Mouse (Mus musculus): Measurements from ENCODE around the gene Tedc2. TPM values are rescaled to one million over a fixed set of nuclear protein-coding genes. Genes with fewer than 3 reads are reported as not detected.

Gene Tedc2
- polyA plus RNA-seq, 1 experiment = 13.2 TPM

- no peaks in the 10 kb centered on the region for H3K27me3 ChIP-seq (replicated peaks)
- peaks cover 43% of the 10 kb centered on the region for H3K36me3 ChIP-seq (replicated peaks; ENCODE audit: low read length)
- H3K4me3 ChIP-seq (replicated peaks) = no peak overlapping the region
- no peaks in the 10 kb centered on the region; the same call in 1 of the 2 replicates for H3K9me3 ChIP-seq
- TF ChIP-seq GATA1 (IDR thresholded peaks at IDR 0.05; ENCODE audit: borderline replicate concordance, low read length) = no peak
- no peak for TF ChIP-seq FLI1 (IDR thresholded peaks at IDR 0.05; ENCODE audit: low read length)
- peaks cover 25% of the 10 kb centered on the region for H3K4me1 ChIP-seq
Observed at GRCm38 (mm10) chr17:24248641-24249040, 28.0 kb upstream of the Tedc2 start.

GRCm38 (mm10) chr17:24244061-24244460 is 23.4 kb upstream of the Tedc2 start:
- Histone ChIP-seq H3K36me3 (replicated peaks; ENCODE audit: low read length) (peaks cover 84% of the 10 kb centered on the region), H3K4me3 (replicated peaks) (no peak overlapping the region), H3K9me3 (no peaks in the 10 kb centered on the region; the same call in 1 of the 2 replicates), H3K4me1 (peaks cover 3% of the 10 kb centered on the region; the same call in 1 of the 2 replicates), H3K27me3 (replicated peaks) (no peaks in the 10 kb centered on the region)
- TF ChIP-seq GATA1 (IDR thresholded peaks at IDR 0.05; ENCODE audit: borderline replicate concordance, low read length) (no peak), FLI1 (IDR thresholded peaks at IDR 0.05; ENCODE audit: low read length) (no peak)

- no peaks in the 10 kb centered on the region for H3K27me3 ChIP-seq (replicated peaks)
- H3K9me3 ChIP-seq = no peaks in the 10 kb centered on the region; the same call in 1 of the 2 replicates
- no peak overlapping the region for H3K4me3 ChIP-seq (replicated peaks)
- H3K36me3 ChIP-seq (replicated peaks; ENCODE audit: low read length) = peaks cover 84% of the 10 kb centered on the region
- TF ChIP-seq FLI1 (IDR thresholded peaks at IDR 0.05; ENCODE audit: low read length) (no peak), GATA1 (IDR thresholded peaks at IDR 0.05; ENCODE audit: borderline replicate concordance, low read length) (no peak)
- H3K4me1 ChIP-seq = peaks cover 3% of the 10 kb centered on the region; the same call in 1 of the 2 replicates
Observed at GRCm38 (mm10) chr17:24243311-24243969, 22.8 kb upstream of the Tedc2 start.

GRCm38 (mm10) chr17:24236921-24237320 is 16.3 kb upstream of the Tedc2 start:
- 0 out of 2 replicates have a peak, but pooled peaks cover 10% of the 10 kb centered on the region for H3K4me1 ChIP-seq
- peaks cover 96% of the 10 kb centered on the region for H3K36me3 ChIP-seq (replicated peaks; ENCODE audit: low read length)
- no peaks in the 10 kb centered on the region for H3K27me3 ChIP-seq (replicated peaks)
- no peak overlapping the region for H3K4me3 ChIP-seq (replicated peaks)
- TF ChIP-seq FLI1 (IDR thresholded peaks at IDR 0.05; ENCODE audit: low read length) = no peak
- TF ChIP-seq GATA1 (IDR thresholded peaks at IDR 0.05; ENCODE audit: borderline replicate concordance, low read length) = no peak
- H3K9me3 ChIP-seq = no peaks in the 10 kb centered on the region

- no peaks in the 10 kb centered on the region for H3K9me3 ChIP-seq
- H3K4me3 ChIP-seq (replicated peaks) = no peak overlapping the region
- H3K4me1 ChIP-seq = 0 out of 2 replicates have a peak, but pooled peaks cover 10% of the 10 kb centered on the region
- H3K36me3 ChIP-seq (replicated peaks; ENCODE audit: low read length) = peaks cover 96% of the 10 kb centered on the region
- H3K27me3 ChIP-seq (replicated peaks) = no peaks in the 10 kb centered on the region
- no peak for TF ChIP-seq FLI1 (IDR thresholded peaks at IDR 0.05; ENCODE audit: low read length)
- TF ChIP-seq GATA1 (IDR thresholded peaks at IDR 0.05; ENCODE audit: borderline replicate concordance, low read length) = no peak
Observed at GRCm38 (mm10) chr17:24236479-24236878, 15.8 kb upstream of the Tedc2 start.

- no peak overlapping the region for H3K4me3 ChIP-seq (replicated peaks)
- H3K36me3 ChIP-seq (replicated peaks; ENCODE audit: low read length) = peaks cover 92% of the 10 kb centered on the region
- TF ChIP-seq FLI1 (IDR thresholded peaks at IDR 0.05; ENCODE audit: low read length) (no peak), GATA1 (IDR thresholded peaks at IDR 0.05; ENCODE audit: borderline replicate concordance, low read length) (no peak)
- peaks cover 40% of the 10 kb centered on the region for H3K4me1 ChIP-seq
- no peaks in the 10 kb centered on the region for H3K27me3 ChIP-seq (replicated peaks)
- H3K9me3 ChIP-seq = no peaks in the 10 kb centered on the region
Observed at GRCm38 (mm10) chr17:24227941-24228340, 7.3 kb upstream of the Tedc2 start.

- Histone ChIP-seq H3K27me3 (replicated peaks) (no peaks in the 10 kb centered on the region), H3K36me3 (replicated peaks; ENCODE audit: low read length) (peaks cover 92% of the 10 kb centered on the region), H3K9me3 (no peaks in the 10 kb centered on the region), H3K4me1 (peaks cover 41% of the 10 kb centered on the region), H3K4me3 (replicated peaks) (no peak overlapping the region)
- TF ChIP-seq FLI1 (IDR thresholded peaks at IDR 0.05; ENCODE audit: low read length) (no peak), GATA1 (IDR thresholded peaks at IDR 0.05; ENCODE audit: borderline replicate concordance, low read length) (no peak)
Observed at GRCm38 (mm10) chr17:24226721-24227120, 6.1 kb upstream of the Tedc2 start.

- H3K4me3 ChIP-seq (replicated peaks) = peak overlapping the region; percentile 23
- no peaks in the 10 kb centered on the region for H3K9me3 ChIP-seq
- H3K36me3 ChIP-seq (replicated peaks; ENCODE audit: low read length) = peaks cover 84% of the 10 kb centered on the region
- peaks cover 50% of the 10 kb centered on the region for H3K4me1 ChIP-seq
- TF ChIP-seq GATA1 (IDR thresholded peaks at IDR 0.05; ENCODE audit: borderline replicate concordance, low read length) (no peak), FLI1 (IDR thresholded peaks at IDR 0.05; ENCODE audit: low read length) (no peak)
- no peaks in the 10 kb centered on the region for H3K27me3 ChIP-seq (replicated peaks)
Observed at GRCm38 (mm10) chr17:24225851-24226250, 5.2 kb upstream of the Tedc2 start.

- TF ChIP-seq FLI1 (IDR thresholded peaks at IDR 0.05; ENCODE audit: low read length) = no peak
- no peak for TF ChIP-seq GATA1 (IDR thresholded peaks at IDR 0.05; ENCODE audit: borderline replicate concordance, low read length)
- no peak overlapping the region for H3K4me3 ChIP-seq (replicated peaks)
- H3K4me1 ChIP-seq = peaks cover 59% of the 10 kb centered on the region
- no peaks in the 10 kb centered on the region for H3K9me3 ChIP-seq
- peaks cover 74% of the 10 kb centered on the region for H3K36me3 ChIP-seq (replicated peaks; ENCODE audit: low read length)
- no peaks in the 10 kb centered on the region for H3K27me3 ChIP-seq (replicated peaks)
Observed at GRCm38 (mm10) chr17:24224741-24225140, 4.1 kb upstream of the Tedc2 start.

GRCm38 (mm10) chr17:24223513-24223912 is 2.9 kb upstream of the Tedc2 start:
- Histone ChIP-seq H3K9me3 (no peaks in the 10 kb centered on the region), H3K4me3 (replicated peaks) (no peak overlapping the region), H3K4me1 (peaks cover 71% of the 10 kb centered on the region), H3K27me3 (replicated peaks) (no peaks in the 10 kb centered on the region), H3K36me3 (replicated peaks; ENCODE audit: low read length) (peaks cover 74% of the 10 kb centered on the region)
- no peak for TF ChIP-seq GATA1 (IDR thresholded peaks at IDR 0.05; ENCODE audit: borderline replicate concordance, low read length)
- TF ChIP-seq FLI1 (IDR thresholded peaks at IDR 0.05; ENCODE audit: low read length) = no peak
